Mouse (Mus musculus) stomach, postnatal 0 days (tissue): ENCODE results near the gene Scamp1. TPM values are rescaled to one million over a fixed set of nuclear protein-coding genes. Genes with fewer than 3 reads are reported as not detected.

Experiments used
- ATAC-seq: fragments of 200-750 bp; cut with Nextera tagmentation; 2 replicates; pipeline ENCODE4 v1.8.0; 2017; ENCODE audit not compliant: low FRiP score, low TSS enrichment
- DNase-seq: peaks from one replicate; pipeline ENCODE4 v3.0.0-alpha.2; 2016; ENCODE audit warnings: low spot score
- H3K27ac ChIP-seq: fragments of 300-500 bp; sonication (generic); replicated peaks from 2 replicates; pipeline ENCODE4 v1.5.1; 2014; ENCODE audit warnings: mild to moderate bottlenecking, control low read depth
- H3K27me3 ChIP-seq: fragments of 300-500 bp; sonication (generic); 2 replicates; pipeline ENCODE4 v1.6.1; 2014; ENCODE audit warnings: low read length; ENCODE audit not compliant: control insufficient read depth, insufficient read depth
- H3K36me3 ChIP-seq: fragments of 300-500 bp; sonication (generic); 2 replicates; pipeline ENCODE4 v1.6.1; 2014; ENCODE audit warnings: low read length, mixed read lengths; ENCODE audit not compliant: control insufficient read depth, insufficient read depth
- H3K4me1 ChIP-seq: fragments of 300-500 bp; sonication (generic); replicated peaks from 2 replicates; pipeline ENCODE4 v1.6.1; 2014; ENCODE audit warnings: antibody characterized with exemption; ENCODE audit not compliant: control insufficient read depth, insufficient read depth
- H3K4me2 ChIP-seq: fragments of 300-500 bp; sonication (generic); replicated peaks from 2 replicates; pipeline ENCODE4 v1.6.1; 2014; ENCODE audit warnings: low read depth, mild to moderate bottlenecking, control low read depth, moderate library complexity
- H3K4me3 ChIP-seq: fragments of 300-500 bp; sonication (generic); 2 replicates; pipeline ENCODE4 v1.5.1; 2014; ENCODE audit warnings: low read depth, low read length, control low read depth
- H3K9ac ChIP-seq: fragments of 300-500 bp; sonication (generic); 2 replicates; pipeline ENCODE4 v1.6.1; 2014; ENCODE audit warnings: mild to moderate bottlenecking, low read length, control low read depth, mixed read lengths
- H3K9me3 ChIP-seq: fragments of 300-500 bp; sonication (generic); 2 replicates; pipeline ENCODE4 v1.6.1; 2016; ENCODE audit warnings: low read length; ENCODE audit not compliant: control insufficient read depth
- CTCF ChIP-seq: IDR thresholded peaks from 2 replicates; pipeline ENCODE4 v1.5.1; 2016; ENCODE audit warnings: antibody characterized with exemption, low read depth, mild to moderate bottlenecking, moderate library complexity
- EP300 ChIP-seq: optimal IDR thresholded peaks from 2 replicates; pipeline ENCODE3; 2016; ENCODE audit warnings: antibody characterized with exemption
- WGBS: fragments of 180-500 bp; shearing (Covaris S2); extraction: QIAGEN DNeasy Blood & Tissue Kit; methylation state at CpG from one replicate; pipeline ENCODE4 v1.1.7; 2014; 5-methylcytosine and 5-hydroxymethylcytosine counted together
- polyA plus RNA-seq: library from polyadenylated mRNA; unstranded; fragments of >200 nt; fragmentation: Nextera tagmentation; extraction: Ambion mirVana; gene quantifications from 2 replicates; pipeline ENCODE4 v1.2.1, GENCODE M21; 2015

Scamp1 gene
- polyA plus RNA-seq, 1 experiment from 2014 or later: 33.8 TPM

DNA sequence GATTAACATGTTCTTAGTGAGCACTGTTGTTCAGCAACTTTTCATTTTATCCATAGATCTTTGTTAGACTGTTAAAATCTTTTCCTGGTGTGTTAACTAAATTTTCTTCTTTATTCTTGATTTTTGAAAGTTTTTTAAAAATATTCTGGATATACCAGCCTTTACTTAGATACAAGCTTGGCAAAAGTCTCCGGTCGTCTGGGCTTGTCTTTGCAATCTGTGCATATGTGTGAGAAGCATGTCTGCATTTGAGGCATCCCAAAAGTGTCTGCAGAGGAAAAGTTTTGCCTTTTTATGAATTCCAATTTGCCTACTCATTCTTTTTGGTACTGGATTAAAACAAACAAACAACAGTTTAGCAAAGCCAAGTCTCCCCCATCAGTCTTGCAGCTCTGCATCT lies 73.5 kb downstream of the Scamp1 start:
- 98% methylated on average over 2 of the region's 2 CpGs for WGBS
- Histone ChIP-seq H3K4me3 (no peak overlapping the region), H3K27ac (no peak overlapping the region), H3K4me1 (no peaks in the 10 kb centered on the region), H3K36me3 (0 out of 2 replicates have a peak, but pooled peaks cover 6% of the 10 kb centered on the region), H3K9ac (no peak overlapping the region), H3K4me2 (no peak overlapping the region), H3K27me3 (no peaks in the 10 kb centered on the region), H3K9me3 (no peaks in the 10 kb centered on the region)
- DNase-seq (no peak), ATAC-seq (no peak)
- TF ChIP-seq CTCF (no peak), EP300 (no peak)

DNA sequence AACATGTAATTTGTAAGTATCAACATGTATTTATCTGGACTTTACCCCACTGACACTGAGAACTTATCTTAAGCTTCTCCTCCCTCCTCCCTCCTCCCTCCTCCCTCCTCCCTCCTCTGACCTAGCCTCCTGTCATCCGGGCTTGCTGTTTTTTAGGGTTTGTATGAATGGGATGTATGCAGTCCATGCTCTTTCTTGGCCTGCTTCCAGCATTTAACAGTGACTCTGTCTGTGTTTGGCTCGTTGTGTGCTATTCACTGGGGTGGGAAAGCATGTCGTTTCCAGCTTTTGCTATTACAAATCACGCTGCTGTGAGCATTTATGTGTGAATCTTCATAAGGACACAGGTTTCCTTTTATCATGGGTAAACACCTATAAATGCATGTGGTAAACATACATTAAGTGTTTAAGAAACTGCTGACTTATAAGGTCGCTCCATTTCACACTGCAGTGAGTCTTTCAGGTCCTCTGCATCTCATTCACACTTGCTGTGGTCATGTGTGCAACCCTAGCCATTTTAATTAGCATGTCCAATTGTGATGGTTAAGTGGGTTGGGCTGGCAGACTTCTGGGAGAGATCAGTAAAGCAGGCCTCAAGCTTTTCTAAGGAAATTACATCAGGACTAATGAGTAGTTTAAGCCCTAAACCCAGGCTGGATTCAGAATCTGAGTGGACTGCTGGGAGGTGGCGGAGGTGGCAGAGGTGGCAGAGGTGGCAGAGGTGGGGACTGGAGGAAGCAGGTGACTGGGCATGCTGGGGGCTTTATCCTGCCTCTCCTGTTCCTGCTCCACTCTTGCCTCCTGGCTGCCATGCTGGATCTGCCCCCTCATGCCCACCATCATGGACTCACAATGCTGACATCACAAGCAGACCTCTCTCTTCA lies 74.2 kb downstream of the Scamp1 start:
- H3K4me1 ChIP-seq: no peaks in the 10 kb centered on the region
- no peak for DNase-seq
- TF ChIP-seq CTCF (no peak), EP300 (no peak)
- H3K9me3 ChIP-seq: no peaks in the 10 kb centered on the region
- H3K4me2 ChIP-seq: no peak overlapping the region
- H3K9ac ChIP-seq: no peak overlapping the region
- ATAC-seq: no peak
- H3K36me3 ChIP-seq: 0 out of 2 replicates have a peak, but pooled peaks cover 6% of the 10 kb centered on the region
- no peaks in the 10 kb centered on the region for H3K27me3 ChIP-seq
- WGBS: 51% methylated on average over 6 of the region's 6 CpGs
- H3K4me3 ChIP-seq: no peak overlapping the region
- no peak overlapping the region for H3K27ac ChIP-seq

DNA sequence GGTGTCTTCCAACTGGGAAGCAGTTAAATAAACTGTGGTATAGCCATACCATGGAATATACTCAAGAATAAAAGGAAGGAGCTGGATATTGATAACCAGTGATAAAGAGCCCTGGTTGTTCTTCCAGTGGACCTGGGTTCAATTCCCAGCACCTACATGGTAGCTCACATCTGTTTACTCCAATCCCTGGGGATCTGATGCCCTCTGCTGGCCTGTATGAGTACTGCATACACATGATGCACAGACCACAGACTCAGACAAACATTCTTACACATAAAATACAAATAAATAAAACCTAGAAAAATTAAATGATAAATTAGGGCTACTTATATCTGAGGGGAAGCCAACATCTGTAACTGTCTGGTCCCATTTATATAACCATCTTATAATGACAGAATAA lies 76.8 kb downstream of the Scamp1 start:
- Histone ChIP-seq H3K9me3 (no peaks in the 10 kb centered on the region), H3K27ac (no peak overlapping the region), H3K4me1 (no peaks in the 10 kb centered on the region), H3K27me3 (no peaks in the 10 kb centered on the region), H3K4me3 (no peak overlapping the region), H3K4me2 (no peak overlapping the region), H3K9ac (no peak overlapping the region), H3K36me3 (0 out of 2 replicates have a peak, but pooled peaks cover 6% of the 10 kb centered on the region)
- no peak for ATAC-seq
- no peak for DNase-seq
- TF ChIP-seq EP300 (no peak), CTCF (peak; percentile 64)

DNA sequence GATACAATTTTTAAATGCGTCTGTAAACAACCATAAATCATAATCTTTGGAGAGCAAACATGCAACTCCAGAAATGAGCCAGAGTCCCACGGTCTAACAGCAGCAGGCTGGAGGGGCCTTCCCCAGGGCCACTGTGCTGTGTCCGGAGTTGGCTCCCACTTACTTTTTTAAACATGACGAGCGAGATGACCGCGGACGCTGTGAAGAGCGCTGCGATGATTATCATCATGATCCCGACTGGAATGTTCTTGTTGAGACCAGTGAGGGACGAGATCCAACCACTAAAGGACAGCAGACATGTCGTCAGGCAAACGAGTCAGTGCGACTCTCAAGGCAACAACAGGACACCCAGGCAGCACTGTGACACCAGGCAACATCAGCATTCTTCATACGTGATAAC lies 77.7 kb downstream of the Scamp1 start:
- Histone ChIP-seq H3K4me1 (no peaks in the 10 kb centered on the region), H3K4me3 (no peak overlapping the region), H3K27ac (no peak overlapping the region), H3K36me3 (0 out of 2 replicates have a peak, but pooled peaks cover 6% of the 10 kb centered on the region), H3K4me2 (no peak overlapping the region), H3K9me3 (no peaks in the 10 kb centered on the region), H3K27me3 (no peaks in the 10 kb centered on the region), H3K9ac (no peak overlapping the region)
- no peak for DNase-seq
- 94% methylated on average over 16 of the region's 16 CpGs for WGBS
- no peak for ATAC-seq
- no peak for TF ChIP-seq EP300
- TF ChIP-seq CTCF: no peak

DNA sequence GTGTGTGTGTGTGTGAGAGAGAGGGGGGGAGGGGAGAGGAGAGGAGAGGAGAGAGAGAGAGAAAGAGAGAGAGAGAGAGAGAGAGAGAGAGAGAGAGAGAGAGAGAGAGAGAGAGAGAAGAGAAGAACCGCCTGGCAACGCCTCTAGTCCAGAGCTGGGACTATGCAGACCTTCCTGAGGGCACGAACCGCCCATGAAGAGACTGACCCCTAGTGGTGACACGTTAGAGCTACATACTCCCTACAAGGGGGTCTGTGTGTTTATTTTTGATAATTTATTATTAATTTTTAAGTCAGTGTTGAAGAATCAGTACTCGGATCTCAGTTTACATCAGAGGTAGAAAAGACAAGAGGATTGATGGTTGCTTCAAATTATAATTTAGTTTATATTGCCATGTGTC lies 80.4 kb downstream of the Scamp1 start:
- TF ChIP-seq CTCF (peak; percentile 90), EP300 (no peak)
- H3K4me3 ChIP-seq: no peak overlapping the region
- DNase-seq (no peak), ATAC-seq (peak; percentile 83; the same call in 1 of the 2 replicates)
- no peaks in the 10 kb centered on the region for H3K4me1 ChIP-seq
- H3K27me3 ChIP-seq: no peaks in the 10 kb centered on the region
- WGBS: 9% methylated on average over 6 of the region's 6 CpGs
- H3K36me3 ChIP-seq: 0 out of 2 replicates have a peak, but pooled peaks cover 6% of the 10 kb centered on the region
- H3K27ac ChIP-seq: no peak overlapping the region
- H3K4me2 ChIP-seq: no peak overlapping the region
- no peak overlapping the region for H3K9ac ChIP-seq
- no peaks in the 10 kb centered on the region for H3K9me3 ChIP-seq

DNA sequence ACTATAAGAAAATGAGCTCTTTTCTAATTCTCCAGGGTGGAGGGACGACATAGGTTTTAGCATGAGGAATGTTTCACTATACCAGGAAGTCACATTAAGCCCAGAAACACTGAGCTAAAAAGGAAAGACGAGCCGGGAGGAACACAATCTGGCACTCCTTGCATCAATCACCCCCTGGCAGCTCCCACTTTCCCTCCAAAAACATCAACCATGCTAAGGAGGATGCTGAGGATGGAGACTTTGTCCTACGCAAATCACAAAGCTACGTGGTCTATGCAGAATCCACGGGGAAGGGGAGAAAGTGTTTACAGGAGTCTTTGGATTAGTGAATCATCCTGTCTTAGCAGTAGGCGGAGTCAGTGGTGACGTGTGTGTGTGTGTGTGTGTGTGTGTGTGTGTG lies 85.8 kb downstream of the Scamp1 start:
- TF ChIP-seq CTCF: no peak
- TF ChIP-seq EP300: no peak
- no peak for ATAC-seq
- Histone ChIP-seq H3K4me2 (no peak overlapping the region), H3K27me3 (no peaks in the 10 kb centered on the region), H3K4me1 (no peaks in the 10 kb centered on the region), H3K9ac (no peak overlapping the region), H3K27ac (no peak overlapping the region), H3K36me3 (peaks cover 3% of the 10 kb centered on the region; the same call in 1 of the 2 replicates), H3K9me3 (no peaks in the 10 kb centered on the region), H3K4me3 (no peak overlapping the region)
- 42% methylated on average over 8 of the region's 8 CpGs for WGBS
- DNase-seq: no peak
